Mouse (Mus musculus) monocyte, adult 59 days (primary cell): ENCODE measurements around the gene Mrrf. TPM values are rescaled to one million over a fixed set of nuclear protein-coding genes. Genes with fewer than 3 reads are reported as not detected.

Source experiments
- total RNA-seq, 2 experiments: library from RNA; stranded (reverse); gene quantifications; one replicate each; pipeline ENCODE4 v1.2.4; 2023

Gene Mrrf
- total RNA-seq: 10 to 100 TPM in 1 of 2 experiments, 1 to 10 TPM in 1; 9.5 to 11.6 TPM

DNA sequence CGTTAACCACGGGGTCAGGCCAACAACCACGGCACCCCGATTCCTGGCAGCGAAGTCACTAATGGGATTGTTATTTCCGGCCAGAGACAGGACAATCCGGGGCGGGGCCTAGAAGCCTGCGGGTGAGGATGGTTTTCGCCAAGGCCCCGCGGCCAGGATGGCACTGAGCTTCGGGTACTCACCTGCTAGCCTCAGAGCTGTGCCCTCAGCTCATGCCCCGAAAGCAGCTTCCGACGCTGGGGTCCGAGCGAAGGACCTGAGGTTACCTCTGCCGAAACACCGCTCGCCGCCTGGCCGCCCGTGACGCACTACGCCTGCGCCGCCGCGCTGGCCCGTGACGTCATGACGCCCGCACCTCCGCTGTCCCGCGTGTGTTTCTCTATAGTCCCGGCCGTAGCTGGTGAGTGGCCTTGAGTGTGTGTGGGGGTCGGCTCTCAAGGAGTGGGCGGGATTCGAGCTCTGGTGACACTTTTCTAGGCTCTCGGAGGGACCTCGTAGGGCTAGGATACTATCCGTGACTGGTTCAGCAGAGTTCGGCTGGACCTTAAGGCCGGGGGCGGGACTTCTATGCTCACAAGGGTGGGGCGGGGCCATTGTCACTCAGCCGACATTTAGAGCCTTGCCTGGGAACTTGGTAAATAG, at the start of gene Mrrf, which contains the start of gene Rbm18:
TSS of gene Mrrf (plus strand) at position 90 of the 642 bp plus-strand sequence.
TSS of gene Rbm18 (minus strand) at position 474 of the 642 bp plus-strand sequence.

DNA sequence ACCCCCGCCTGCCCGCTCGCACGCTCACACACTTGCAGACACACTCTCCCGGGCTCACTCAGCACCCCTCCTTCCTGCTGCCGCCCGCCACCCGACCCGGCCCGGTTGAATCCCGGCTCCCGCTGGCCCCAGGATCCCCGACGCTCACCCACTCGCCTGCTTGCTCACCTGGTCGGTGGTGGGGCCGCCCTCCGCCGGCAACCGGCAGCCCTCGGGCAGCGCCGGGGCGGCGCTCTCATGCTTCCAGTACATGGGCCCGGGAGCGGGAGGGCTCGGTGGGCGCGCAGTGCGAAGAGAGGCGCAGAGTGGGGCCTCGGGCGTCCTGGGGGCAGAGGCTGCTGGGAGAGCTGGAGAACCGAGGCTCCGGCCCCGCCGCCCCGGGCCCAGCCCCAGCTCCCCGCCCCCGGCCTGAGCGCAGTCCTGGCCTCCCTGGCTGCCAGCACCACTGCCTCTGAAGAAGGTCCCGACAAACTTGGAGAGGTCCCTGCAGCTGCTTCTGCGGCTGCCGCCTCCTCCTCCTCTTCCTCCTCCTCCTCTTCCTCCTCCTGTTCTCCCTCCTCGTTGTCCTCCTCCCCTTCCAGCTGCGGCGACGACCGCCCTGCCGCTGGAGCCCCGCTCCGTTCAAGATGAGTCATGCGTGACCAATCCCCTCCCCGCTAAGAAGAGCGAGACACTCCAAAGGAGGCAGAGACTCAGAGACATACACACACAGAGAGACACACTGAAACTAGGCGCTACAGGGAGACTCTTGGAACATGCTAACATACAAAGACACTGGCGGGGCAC, 31.0 kb upstream of the Mrrf start, which contains the start of gene Lhx6:
TSS of gene Lhx6 (minus strand) at position 453 of the 786 bp plus-strand sequence.

DNA sequence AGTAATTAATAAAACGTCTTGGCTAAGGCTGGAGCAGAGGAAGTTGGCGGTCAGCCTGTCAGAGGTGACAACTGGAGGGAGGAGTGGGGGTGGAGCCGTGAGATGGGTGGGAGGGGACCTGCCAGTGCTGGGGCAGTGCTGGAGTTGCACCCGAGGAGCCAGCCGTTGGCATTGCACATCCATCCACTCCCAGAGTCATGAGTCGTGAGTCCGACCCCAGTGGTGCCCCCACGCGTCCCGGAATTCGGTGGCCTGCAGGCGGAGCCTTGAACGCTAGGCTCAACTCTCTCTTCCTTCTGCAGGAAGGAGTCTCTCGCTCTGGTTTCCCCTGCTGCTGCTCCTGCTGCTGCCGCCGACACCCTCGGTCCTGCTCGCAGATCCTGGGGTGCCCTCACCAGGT, 94.2 kb downstream of the Mrrf start, which contains the start of gene Ptgs1:
TSS of gene Ptgs1 (plus strand) at position 61 of the 400 bp plus-strand sequence.

Other genes with a start within 250 kb of the Mrrf start
- under 1 TPM; 0.49 to 0.63 TPM for gene Ttll11, start 156.5 kb upstream of the Mrrf start, total RNA-seq
- gene Ndufa8, start 87.0 kb upstream of the Mrrf start, total RNA-seq: 10 to 100 TPM; 53.0 to 57.7 TPM
- gene Morn5, start 86.9 kb upstream of the Mrrf start, total RNA-seq: not detected
- not detected for gene Lhx6, start 31.0 kb upstream of the Mrrf start, total RNA-seq
- gene Rbm18, start 384 bp downstream of the Mrrf start, total RNA-seq: 10 to 100 TPM; 27.7 to 28.1 TPM
- gene Ptgs1, start 94.0 kb downstream of the Mrrf start, total RNA-seq: 10 to 100 TPM; 87.8 to 89.9 TPM
- gene Olfr338, start 237.1 kb downstream of the Mrrf start, total RNA-seq: not detected